Mouse (Mus musculus) heart, postnatal 0 days (tissue): Measurements from ENCODE around the gene Emx2.

Experiments used
- CTCF ChIP-seq: IDR thresholded peaks from 2 replicates; pipeline ENCODE4 v1.5.1; 2016; ENCODE audit warnings: antibody characterized with exemption, control low read depth, low read depth
- EP300 ChIP-seq: IDR thresholded peaks from 2 replicates; pipeline ENCODE4 v1.6.1; 2016; ENCODE audit warnings: antibody characterized with exemption, low read depth

DNA sequence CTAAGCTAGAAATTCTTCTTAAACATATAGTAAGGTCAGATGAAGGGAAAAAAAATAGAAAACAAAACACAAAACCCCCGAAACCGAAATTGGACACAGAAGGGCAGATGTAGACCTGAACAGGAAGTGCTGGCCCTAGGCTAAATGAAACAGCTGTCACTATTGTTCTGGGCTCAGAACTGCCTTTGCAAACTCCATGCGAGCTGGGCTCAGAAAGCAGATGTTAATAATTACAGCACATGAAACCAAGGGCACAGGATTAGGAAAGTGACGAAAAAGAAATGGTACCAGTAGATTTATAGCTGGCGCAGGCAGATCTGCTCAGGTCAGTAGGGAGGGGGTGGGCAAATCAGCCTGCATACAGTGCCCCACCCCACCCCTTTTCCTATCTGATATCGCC lies 34.5 kb upstream of the Emx2 start:
- TF ChIP-seq CTCF (no peak), EP300 (no peak)
